11 mouse cellular contexts compared by ENCODE assay signal in genomic region chr6:86475462-86476167, GRCm38 (mm10). TPM values are rescaled to one million over a fixed set of nuclear protein-coding genes. Genes with fewer than 3 reads are reported as not detected.
A peak's percentile ranks its signal among the peaks of the same experiment; 100 is the strongest.
DNase-seq lines count a peak whose midpoint lies in the region; ATAC-seq and TF ChIP-seq lines count a peak whose summit lies in the region.
"Had no signal": no experiment of that assay in that cellular context is flagged by ENCODE, and none has a peak within 500 bp of the region (broad histone marks: within the 10 kb centered on the region; RNA-seq: fewer than 3 reads in every experiment).

No protein-coding gene starts in this region.

- DNase-seq in gastrocnemius, adult 18-20 months (ENCODE audit: low spot score) = peak; percentile 82
- peak; percentile 95 for DNase-seq in heart, postnatal 0 days (ENCODE audit: low spot score)
- no peak for DNase-seq in liver, embryonic 13.5 days
- no peak for DNase-seq in right cerebral cortex, adult 18-20 months
- no peak for DNase-seq in embryo, embryonic 10.5 days (ENCODE audit: low spot score)
- no peak for DNase-seq in natural killer cell, adult 2 months (ENCODE audit: low spot score in 2 of 2)
- DNase-seq: cerebellum, postnatal 25 days had no signal

- no peak for TF ChIP-seq CTCF in heart, postnatal 0 days (IDR thresholded peaks at IDR 0.05; ENCODE audit: low read depth)

- peak; percentile 95 for TF ChIP-seq EP300 in heart, postnatal 0 days (IDR thresholded peaks at IDR 0.05; ENCODE audit: low read depth)

- no peaks in the 10 kb centered on the region for H3K27me3 ChIP-seq in hindbrain, embryonic 12.5 days
- no peaks in the 10 kb centered on the region for H3K27me3 ChIP-seq in hindbrain, embryonic 13.5 days
- no peaks in the 10 kb centered on the region for H3K27me3 ChIP-seq in heart, postnatal 0 days (ENCODE audit: control insufficient read depth, insufficient read depth, low read length)
- no peaks in the 10 kb centered on the region for H3K27me3 ChIP-seq in liver, embryonic 13.5 days
- H3K27me3 ChIP-seq: midbrain, embryonic 12.5 days had no signal

- H3K4me2 ChIP-seq in hindbrain, embryonic 12.5 days (replicated peaks) = no peak overlapping the region
- no peak overlapping the region for H3K4me2 ChIP-seq in hindbrain, embryonic 13.5 days
- no peak overlapping the region for H3K4me2 ChIP-seq in heart, postnatal 0 days (ENCODE audit: low read depth, low read length)
- no peak overlapping the region for H3K4me2 ChIP-seq in liver, embryonic 13.5 days
- H3K4me2 ChIP-seq: midbrain, embryonic 12.5 days had no signal

- no peaks in the 10 kb centered on the region for H3K36me3 ChIP-seq in hindbrain, embryonic 12.5 days
- no peaks in the 10 kb centered on the region for H3K36me3 ChIP-seq in hindbrain, embryonic 13.5 days
- H3K36me3 ChIP-seq in heart, postnatal 0 days (replicated peaks; ENCODE audit: control insufficient read depth, insufficient read depth, low read length) = no peaks in the 10 kb centered on the region
- H3K36me3 ChIP-seq in liver, embryonic 13.5 days = no peaks in the 10 kb centered on the region
- H3K36me3 ChIP-seq: midbrain, embryonic 12.5 days had no signal

- H3K4me3 ChIP-seq in hindbrain, embryonic 12.5 days = no peak overlapping the region
- H3K4me3 ChIP-seq in hindbrain, embryonic 13.5 days = no peak overlapping the region
- no peak overlapping the region for H3K4me3 ChIP-seq in heart, postnatal 0 days (ENCODE audit: low read depth, low read length)
- no peak overlapping the region for H3K4me3 ChIP-seq in liver, embryonic 13.5 days (replicated peaks)
- H3K4me3 ChIP-seq: midbrain, embryonic 12.5 days had no signal

- 0 out of 2 replicates have a peak overlapping the region, but pooled peaks have one; percentile 9 for H3K27ac ChIP-seq in hindbrain, embryonic 12.5 days
- H3K27ac ChIP-seq in hindbrain, embryonic 13.5 days = no peak overlapping the region
- H3K27ac ChIP-seq in heart, postnatal 0 days (ENCODE audit: low read depth) = peak overlapping the region; percentile 95
- peak overlapping the region; percentile 31; the same call in 1 of the 2 replicates for H3K27ac ChIP-seq in liver, embryonic 13.5 days
- H3K27ac ChIP-seq: midbrain, embryonic 12.5 days had no signal

- ATAC-seq in hindbrain, embryonic 12.5 days (ENCODE audit: low FRiP score) = no peak
- ATAC-seq in hindbrain, embryonic 13.5 days (ENCODE audit: low FRiP score) = no peak
- peak; percentile 54 for ATAC-seq in heart, postnatal 0 days (ENCODE audit: insufficient read depth, low read depth)
- no peak for ATAC-seq in liver, embryonic 13.5 days (ENCODE audit: low read depth)
- ATAC-seq: forebrain, embryonic 14.5 days had no signal

- H3K9me3 ChIP-seq in hindbrain, embryonic 12.5 days (replicated peaks) = no peaks in the 10 kb centered on the region
- H3K9me3 ChIP-seq in hindbrain, embryonic 13.5 days = no peaks in the 10 kb centered on the region
- no peaks in the 10 kb centered on the region for H3K9me3 ChIP-seq in heart, postnatal 0 days (replicated peaks; ENCODE audit: control insufficient read depth, low read length)
- no peaks in the 10 kb centered on the region for H3K9me3 ChIP-seq in liver, embryonic 13.5 days (replicated peaks)
- H3K9me3 ChIP-seq: midbrain, embryonic 12.5 days had no signal

- WGBS in hindbrain, embryonic 12.5 days = 77% methylated on average over 9 of the region's 9 CpGs
- WGBS in hindbrain, embryonic 13.5 days = 83% methylated on average over 9 of the region's 9 CpGs
- WGBS in heart, postnatal 0 days = 23% methylated on average over 9 of the region's 9 CpGs
- 63% methylated on average over 9 of the region's 9 CpGs for WGBS in liver, embryonic 13.5 days (ENCODE audit: insufficient replicate concordance)

- H3K9ac ChIP-seq in hindbrain, embryonic 12.5 days = no peak overlapping the region
- no peak overlapping the region; the same call in 1 of the 2 replicates for H3K9ac ChIP-seq in hindbrain, embryonic 13.5 days
- H3K9ac ChIP-seq in heart, postnatal 0 days (replicated peaks; ENCODE audit: low read depth, low read length) = peak overlapping the region; percentile 32; the same call in 1 of the 2 replicates
- H3K9ac ChIP-seq in liver, embryonic 13.5 days = no peak overlapping the region
- H3K9ac ChIP-seq: midbrain, embryonic 12.5 days had no signal

- peaks cover 32% of the 10 kb centered on the region for H3K4me1 ChIP-seq in hindbrain, embryonic 12.5 days
- H3K4me1 ChIP-seq in hindbrain, embryonic 13.5 days (replicated peaks) = peaks cover 45% of the 10 kb centered on the region
- H3K4me1 ChIP-seq in heart, postnatal 0 days (ENCODE audit: control insufficient read depth, insufficient read depth) = peaks cover 82% of the 10 kb centered on the region
- peaks cover 69% of the 10 kb centered on the region for H3K4me1 ChIP-seq in liver, embryonic 13.5 days (replicated peaks)

RNA-seq across cellular contexts. Expression of gene C87436, which starts 37.4 kb away (rescaled TPM):
- 28.1 and 29.7 TPM in 2 replicates for polyA plus RNA-seq in hindbrain, embryonic 12.5 days (2016; fragmentation: Nextera tagmentation; extraction: Ambion mirVana)
- polyA plus RNA-seq in hindbrain, embryonic 13.5 days (2015; fragmentation: Nextera tagmentation; extraction: Ambion mirVana) = 25.7 and 28.0 TPM in 2 replicates
- 1 to 10 TPM; 9.2 to 10.0 TPM for total RNA-seq in gastrocnemius, adult 18-20 months (2021)
- 9.1 and 9.9 TPM in 2 replicates for total RNA-seq in heart, postnatal 0 days (2014; rRNA removed; ENCODE audit: low replicate concordance)
- polyA plus RNA-seq in heart, postnatal 0 days (2015; fragmentation: Nextera tagmentation; extraction: Ambion mirVana) = 16.4 and 16.9 TPM in 2 replicates
- polyA plus RNA-seq in liver, embryonic 13.5 days (2015; fragmentation: Nextera tagmentation; extraction: Ambion mirVana) = 12.4 and 14.5 TPM in 2 replicates

RNA-seq across cellular contexts. Expression of gene Gm44790, which starts 49.2 kb away (rescaled TPM):
- polyA plus RNA-seq in hindbrain, embryonic 12.5 days (2016; fragmentation: Nextera tagmentation; extraction: Ambion mirVana) = not detected in 2 replicates
- 0.52 TPM in 1 of 2 replicates, not detected in the other for polyA plus RNA-seq in hindbrain, embryonic 13.5 days (2015; fragmentation: Nextera tagmentation; extraction: Ambion mirVana)
- total RNA-seq in gastrocnemius, adult 18-20 months (2021) = not detected
- total RNA-seq in heart, postnatal 0 days (2014; rRNA removed; ENCODE audit: low replicate concordance) = 0.46 TPM in 1 of 2 replicates, not detected in the other
- polyA plus RNA-seq in heart, postnatal 0 days (2015; fragmentation: Nextera tagmentation; extraction: Ambion mirVana) = not detected in 2 replicates
- polyA plus RNA-seq in liver, embryonic 13.5 days (2015; fragmentation: Nextera tagmentation; extraction: Ambion mirVana) = not detected in 2 replicates

RNA-seq across cellular contexts. Expression of gene Pcbp1, which starts 50.5 kb away (rescaled TPM):
- polyA plus RNA-seq in hindbrain, embryonic 12.5 days (2016; fragmentation: Nextera tagmentation; extraction: Ambion mirVana) = 557 and 561 TPM in 2 replicates
- 268 and 333 TPM in 2 replicates for polyA plus RNA-seq in hindbrain, embryonic 13.5 days (2015; fragmentation: Nextera tagmentation; extraction: Ambion mirVana)
- 100 to 1,000 TPM; 114 to 128 TPM for total RNA-seq in gastrocnemius, adult 18-20 months (2021)
- total RNA-seq in heart, postnatal 0 days (2014; rRNA removed; ENCODE audit: low replicate concordance) = 46.2 and 55.2 TPM in 2 replicates
- polyA plus RNA-seq in heart, postnatal 0 days (2015; fragmentation: Nextera tagmentation; extraction: Ambion mirVana) = 276 and 285 TPM in 2 replicates
- polyA plus RNA-seq in liver, embryonic 13.5 days (2015; fragmentation: Nextera tagmentation; extraction: Ambion mirVana) = 327 and 339 TPM in 2 replicates

Comparison
In these comparisons a context has a peak if more than half of its experiments do, and no peak if none do; other contexts are left out.
1. DNase-seq: peak in gastrocnemius, adult 18-20 months (single experiment) and heart, postnatal 0 days (single experiment); none in liver, embryonic 13.5 days (single experiment), right cerebral cortex, adult 18-20 months (single experiment), embryo, embryonic 10.5 days (single experiment) and natural killer cell, adult 2 months (0 of 2).